Mouse (Mus musculus) thymus, postnatal 36 days (tissue): ENCODE data around the gene Msln.
A peak's percentile ranks its signal among the peaks of the same experiment; 100 is the strongest.

Experiments used
- DNase-seq, 2 experiments: peaks; one replicate each; pipeline ENCODE4 v3.0.0; 2022; ENCODE audit warnings: mixed read lengths in 2 of 2

Msln gene

DNA sequence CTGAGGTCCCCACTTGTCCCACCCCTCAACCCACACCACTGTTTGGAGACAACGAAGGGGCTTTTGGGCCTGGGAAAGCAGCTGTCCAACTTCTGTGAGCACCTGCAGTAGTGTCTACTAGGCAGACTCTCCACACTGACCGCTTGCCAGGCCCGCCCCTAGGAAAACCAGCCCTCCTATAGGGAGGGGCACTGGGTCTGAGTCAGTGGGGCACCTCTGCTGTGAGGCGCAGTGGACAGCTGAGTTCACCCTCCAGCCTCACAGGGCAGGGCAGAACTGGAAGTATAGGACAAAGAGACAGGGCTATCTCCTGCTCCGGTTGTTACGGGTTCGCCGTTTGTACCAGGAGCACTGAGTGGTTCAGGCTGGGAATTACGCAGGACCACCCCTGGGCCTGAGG, at the start of gene Msln:
Gene Msln (minus strand): TSS at position 138 of the 400 bp plus-strand sequence.
- no peak for DNase-seq

DNA sequence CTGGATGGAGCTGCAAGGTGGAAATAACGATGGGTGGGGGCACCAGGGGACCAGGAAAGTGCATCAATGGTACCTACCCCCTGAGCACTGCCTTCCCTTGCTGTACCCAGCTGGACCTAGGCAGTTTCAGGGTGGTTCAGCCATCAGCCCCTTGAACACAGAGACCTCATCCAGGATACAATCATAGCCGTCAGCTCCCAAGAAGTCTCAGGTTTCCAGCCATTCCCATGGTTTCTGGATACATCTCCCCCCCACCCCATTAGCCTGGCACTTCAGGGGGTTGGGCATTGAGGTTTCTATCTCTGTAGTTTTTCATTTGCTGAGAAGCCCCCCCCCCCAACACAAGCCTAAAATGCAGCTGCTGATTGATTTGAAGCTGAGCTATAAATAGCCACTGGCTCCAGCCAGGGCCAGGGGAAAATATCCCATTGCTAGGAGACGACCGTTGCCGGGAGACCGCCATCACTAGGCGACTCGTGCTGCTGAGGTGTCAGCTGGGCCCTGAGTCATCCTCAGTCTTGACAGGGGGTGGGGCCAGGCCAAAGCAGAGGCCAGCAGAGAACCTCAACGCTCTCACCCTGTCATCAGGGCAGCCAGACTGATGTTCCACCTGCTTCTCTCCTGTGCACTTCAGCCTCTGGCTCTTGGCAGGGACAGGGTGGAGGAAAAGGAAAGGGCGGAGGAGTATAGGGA, 48.8 kb upstream of the Msln start:
- no peak for DNase-seq

DNA sequence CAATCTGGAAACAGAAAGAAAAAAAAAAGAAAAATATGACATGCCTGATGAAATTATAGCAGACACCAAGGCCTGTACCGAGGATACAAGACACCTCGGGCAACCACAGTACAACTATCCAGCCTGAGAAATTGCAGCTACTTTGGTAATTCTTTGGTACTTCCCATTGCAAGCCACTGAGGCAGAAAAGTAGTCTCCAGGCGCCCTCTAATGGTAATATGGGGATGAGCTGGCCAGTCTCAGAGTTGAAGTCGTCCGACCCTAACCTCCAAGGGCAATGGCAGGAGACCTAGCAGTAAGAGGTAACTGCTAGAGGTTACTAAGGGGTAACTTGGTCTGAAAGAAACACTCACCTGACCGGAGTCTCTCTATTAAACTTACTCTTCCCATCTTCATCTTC, 46.9 kb upstream of the Msln start:
- peak; percentile 68 to 70 for DNase-seq

GRCm38 (mm10) chr17:25796951-25797369, 42.8 kb upstream of the Msln start, which contains the start of gene Metrn:
Metrn (minus strand) TSS chr17:25797136.
- DNase-seq: peak; percentile 91 to 93

DNA sequence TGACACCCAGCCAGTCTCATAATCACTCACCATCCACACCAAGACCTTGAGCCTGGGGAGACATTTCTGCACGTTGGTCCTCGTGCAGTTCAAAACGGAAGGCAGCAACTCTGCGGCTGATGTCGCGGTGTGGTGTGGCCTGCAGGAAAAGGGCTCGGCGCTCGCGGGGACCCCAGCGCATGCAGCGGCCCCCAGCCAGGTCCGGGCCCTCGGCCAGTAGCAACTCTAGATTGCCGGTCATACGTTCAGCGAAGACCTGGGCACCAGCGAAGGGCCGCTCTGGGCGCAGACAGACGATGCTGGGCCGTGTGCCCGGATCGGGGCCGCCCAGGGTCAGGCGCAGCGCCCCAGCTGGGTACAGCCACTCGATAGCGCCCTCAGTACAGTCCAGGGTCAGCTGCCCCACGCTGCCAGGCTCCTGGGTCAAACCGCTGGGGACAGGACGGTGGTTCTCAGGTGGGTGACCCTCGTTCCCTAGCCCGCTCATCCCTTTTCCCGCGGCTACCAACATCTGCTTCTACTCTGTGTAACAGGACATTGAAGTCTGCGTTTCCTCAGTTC, 42.1 kb upstream of the Msln start:
- DNase-seq: peak in 1 of 2 experiments; percentile 30

DNA sequence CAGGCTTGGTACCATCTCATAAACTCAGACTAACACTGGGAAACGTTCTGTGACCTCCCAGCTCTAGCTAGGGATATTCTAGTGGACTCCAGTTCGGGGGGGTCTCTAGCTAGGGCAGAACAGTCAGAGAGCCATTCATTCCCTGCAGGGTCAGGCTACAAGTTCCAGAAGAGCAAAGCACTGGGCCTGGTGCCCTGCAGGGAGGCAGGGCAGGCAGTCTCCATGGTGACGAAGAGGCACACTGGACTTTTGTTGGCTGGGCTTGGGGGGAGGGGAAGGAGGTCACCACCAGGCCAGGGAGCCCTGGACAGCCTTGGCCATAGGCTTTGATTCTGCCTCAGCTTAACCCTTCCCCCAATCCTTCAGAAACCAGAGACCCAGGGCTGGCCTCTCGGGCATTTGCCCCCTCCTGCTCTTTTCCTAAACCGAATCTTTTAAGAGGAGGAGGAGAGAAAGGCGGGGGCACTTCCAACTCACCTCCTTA, 41.5 kb upstream of the Msln start, which contains the start of gene AC134908.4:
Gene AC134908.4 (minus strand): TSS at position 51 of the 484 bp plus-strand sequence.
- DNase-seq: no peak

- DNase-seq: no peak
Observed at GRCm38 (mm10) chr17:25794998-25795397, 40.8 kb upstream of the Msln start.

DNA sequence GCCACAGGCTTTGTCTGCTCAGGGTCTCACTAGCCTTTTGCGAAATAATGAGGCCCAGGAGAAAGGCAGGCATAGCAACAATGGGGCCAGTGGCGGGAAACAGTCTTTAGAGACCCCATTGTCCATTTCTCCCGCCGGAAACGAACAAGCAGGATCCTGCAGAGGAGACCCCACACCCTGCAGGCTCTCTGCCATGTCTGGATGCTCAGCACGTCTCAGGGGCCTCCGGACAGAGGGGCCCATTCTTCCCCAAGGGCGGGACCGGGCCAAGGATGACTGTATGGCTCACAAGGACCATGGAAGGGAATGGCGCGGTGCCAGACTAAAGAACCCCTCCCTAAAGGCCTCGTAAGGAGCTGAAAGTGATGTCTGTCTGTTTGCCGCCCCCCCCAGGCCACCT, 40.0 kb upstream of the Msln start:
- no peak for DNase-seq

GRCm38 (mm10) chr17:25792615-25793014, 38.4 kb upstream of the Msln start, which contains the start of gene Fam173a:
Fam173a (minus strand) TSS chr17:25792901.
- DNase-seq: peak; percentile 83 to 88

GRCm38 (mm10) chr17:25791843-25792527, 37.8 kb upstream of the Msln start:
- peak; percentile 83 to 84 for DNase-seq

DNA sequence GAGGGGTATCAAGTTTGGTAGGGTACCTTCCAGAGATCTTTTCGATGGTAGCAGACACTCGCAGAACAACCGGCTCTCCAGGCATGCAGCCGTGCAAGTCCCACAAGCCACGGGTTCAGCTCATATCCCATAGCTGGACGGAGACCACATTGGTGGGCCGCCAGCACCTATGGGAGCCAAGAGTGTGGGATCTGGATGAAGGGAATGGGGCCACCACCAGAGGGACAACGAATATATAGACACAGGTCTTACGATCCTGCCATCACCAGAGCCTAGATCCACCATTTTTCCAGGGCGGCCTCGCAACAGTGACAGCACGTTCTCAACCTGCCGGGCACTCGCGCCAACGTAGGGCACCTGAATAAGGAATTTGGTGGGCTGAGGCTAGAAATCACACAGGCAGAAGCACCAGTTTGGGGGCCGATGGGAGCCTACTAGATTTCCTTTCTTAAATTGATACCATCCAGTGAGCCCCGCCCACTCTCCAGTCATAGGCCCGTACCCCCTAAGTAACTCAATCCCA, 37.2 kb upstream of the Msln start:
- DNase-seq: no peak

DNA sequence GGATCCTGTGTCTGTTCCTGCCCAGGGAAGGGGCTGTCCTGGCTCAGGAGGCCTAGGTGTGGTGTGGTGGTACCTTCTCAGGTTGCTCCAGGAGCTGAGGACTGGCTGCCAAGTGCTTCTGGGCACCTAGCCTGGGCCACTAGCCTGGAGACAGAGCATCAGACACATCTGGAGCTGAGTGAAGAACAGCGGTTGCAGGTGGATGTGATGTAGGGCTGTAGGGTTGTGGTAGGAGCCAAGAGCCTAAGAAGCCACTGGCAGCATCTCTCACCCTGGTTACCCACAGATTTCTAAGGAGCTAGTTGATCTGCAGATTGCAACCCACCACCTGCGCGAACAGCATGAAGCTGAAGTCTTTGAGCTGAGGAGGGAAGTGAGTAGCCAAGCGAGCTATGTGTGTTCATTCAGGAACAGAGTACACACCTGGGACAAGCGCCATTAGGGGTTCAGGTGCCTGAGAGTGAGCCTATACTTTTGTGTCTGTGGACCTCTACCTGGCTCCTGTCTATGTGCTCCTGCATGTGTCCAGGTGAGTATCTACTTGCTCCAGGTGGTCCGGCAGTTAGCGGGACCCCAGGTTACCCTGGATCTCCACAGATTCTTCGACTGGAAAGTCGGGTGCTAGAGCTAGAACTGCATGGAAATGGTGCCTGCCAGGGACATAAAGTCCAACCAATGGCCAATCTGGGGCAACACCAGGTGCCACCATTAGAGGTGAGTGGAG, 32.8 kb upstream of the Msln start:
- no peak for DNase-seq

- DNase-seq: no peak
Observed at GRCm38 (mm10) chr17:25786280-25786679, 32.1 kb upstream of the Msln start, which contains the start of gene Ccdc78. Ccdc78 (plus strand) TSS chr17:25786580.

GRCm38 (mm10) chr17:25785281-25785745, 31.1 kb upstream of the Msln start, which contains the start of gene Haghl:
Haghl (minus strand) TSS chr17:25785673.
- peak; percentile 92 to 94 for DNase-seq

DNA sequence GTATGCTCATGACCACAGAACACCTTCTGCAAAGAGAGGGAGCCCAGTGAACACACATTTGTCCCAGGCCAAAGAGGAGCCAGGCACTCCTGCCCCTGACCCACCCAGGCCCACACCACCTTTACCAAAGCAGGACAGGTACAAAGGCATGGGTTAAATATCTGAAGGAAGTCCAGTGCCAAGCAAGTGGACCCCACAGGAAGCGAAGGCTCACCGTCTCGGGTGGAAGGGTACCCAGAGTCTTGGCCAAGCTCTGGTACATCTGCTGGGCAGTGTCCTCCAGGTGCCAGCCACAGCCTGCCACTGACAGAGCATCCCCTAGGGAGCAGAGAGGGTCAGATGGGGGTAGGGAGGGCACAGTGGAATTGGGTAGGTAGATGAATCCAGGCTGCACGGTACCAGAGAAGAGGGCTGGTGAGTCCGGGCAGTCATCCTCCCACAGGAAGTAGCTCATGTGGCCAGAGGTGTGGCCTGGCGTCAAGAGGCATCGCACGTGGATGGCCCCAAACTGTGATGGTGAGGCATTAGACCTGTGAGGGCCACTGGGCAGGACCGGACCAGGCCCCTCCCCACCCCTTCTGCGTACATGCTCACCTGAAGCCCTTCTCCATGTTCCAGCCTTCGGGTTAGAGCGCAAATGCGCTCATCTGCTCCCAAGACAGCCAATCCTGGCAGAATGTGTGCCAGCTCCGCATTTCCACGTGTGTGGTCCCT, 29.8 kb upstream of the Msln start:
- no peak for DNase-seq

- DNase-seq: no peak
Observed at GRCm38 (mm10) chr17:25783086-25783485, 28.9 kb upstream of the Msln start.

DNA sequence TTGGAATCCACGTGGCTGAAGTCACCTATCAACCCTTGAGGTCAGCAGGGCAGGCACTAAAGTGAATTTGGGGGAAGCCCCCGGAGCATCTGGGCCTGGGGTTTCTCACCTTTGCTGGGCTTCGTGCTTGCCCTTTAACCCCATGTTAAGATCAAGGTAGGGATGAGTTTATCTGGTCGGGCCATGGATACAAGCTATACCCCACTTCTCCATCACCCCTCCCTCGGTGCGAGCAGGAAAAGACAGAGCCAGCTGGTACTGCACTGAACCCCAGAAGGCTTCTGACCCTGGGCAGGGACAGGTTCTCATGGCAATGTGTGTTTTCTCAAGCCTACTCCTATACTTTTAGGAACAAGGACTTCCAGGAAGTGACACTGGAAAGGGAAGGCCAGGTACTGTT, 27.2 kb upstream of the Msln start:
- DNase-seq: no peak

DNA sequence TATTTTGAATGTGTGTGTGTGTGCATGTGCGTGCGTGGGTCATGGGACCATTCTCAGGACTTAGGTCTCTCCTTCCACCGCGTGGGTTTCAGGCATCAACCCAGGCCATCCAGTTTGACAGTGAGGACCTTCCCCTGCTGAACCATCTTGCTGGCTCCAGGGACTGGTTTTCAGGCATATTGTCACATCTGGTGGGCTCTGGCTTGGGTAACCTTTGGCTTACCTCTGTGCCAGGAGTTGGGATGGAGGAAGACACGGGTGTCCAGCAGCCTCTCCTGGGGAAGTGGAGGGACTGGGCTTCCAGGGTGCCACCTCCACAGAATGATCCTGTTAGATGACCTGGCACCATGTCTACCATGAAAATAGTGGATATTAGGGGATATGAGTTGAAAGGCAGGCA, 23.8 kb upstream of the Msln start:
- peak in 1 of 2 experiments; percentile 3 for DNase-seq

- no peak for DNase-seq
Observed at GRCm38 (mm10) chr17:25775318-25776062, 21.3 kb upstream of the Msln start.

DNA sequence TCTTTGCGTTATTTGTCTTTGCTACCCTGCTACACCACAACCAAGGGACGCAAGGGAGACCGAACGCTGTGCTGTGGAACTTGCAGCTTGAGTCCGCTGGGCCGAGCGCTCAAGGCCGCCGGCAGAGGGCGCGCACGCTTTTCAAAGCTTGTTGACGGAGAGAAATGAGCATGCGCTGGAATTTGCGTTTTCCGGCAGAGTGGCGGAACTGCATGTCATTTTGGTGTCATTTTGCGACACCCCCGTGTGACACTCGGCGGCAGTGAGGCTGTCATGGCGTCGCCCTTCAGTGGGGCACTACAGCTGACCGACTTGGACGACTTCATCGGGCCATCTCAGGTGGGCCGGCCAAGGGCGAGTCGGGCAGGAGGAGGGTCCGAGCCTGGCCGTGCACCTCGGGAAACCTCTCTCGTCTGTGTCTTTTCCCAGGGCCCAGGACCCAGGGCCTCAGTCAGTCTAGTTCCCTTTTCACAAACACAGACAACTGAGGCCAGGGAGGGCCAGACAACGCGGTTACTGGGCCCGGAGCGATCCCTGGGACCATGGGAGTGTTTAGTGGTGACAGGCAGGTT, 19.5 kb upstream of the Msln start, which contains the start of gene Narfl:
Gene Narfl (plus strand): TSS at position 228 of the 572 bp plus-strand sequence.
- peak; percentile 95 to 97 for DNase-seq
